26 mouse cellular contexts compared by ENCODE assay signal in the genomic region with DNA sequence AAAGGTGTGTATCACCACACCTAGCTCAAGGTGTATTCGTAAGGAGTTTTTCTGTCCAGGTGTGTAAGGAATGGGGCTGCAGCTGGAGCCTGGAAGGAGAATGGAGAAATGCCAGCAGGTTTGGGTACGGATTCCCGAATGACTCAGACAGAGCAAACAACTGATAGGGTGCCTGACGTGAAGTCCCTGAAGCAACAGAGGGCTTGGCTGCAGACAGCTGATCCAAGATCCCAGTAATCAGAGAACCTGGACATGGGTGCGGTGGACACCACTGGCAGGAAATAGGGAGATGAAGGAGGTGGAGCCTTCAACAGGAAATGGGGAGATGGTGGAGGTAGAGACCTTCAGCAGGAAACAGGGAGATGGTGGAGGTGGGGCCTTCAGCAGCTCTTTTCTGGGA. TPM values are rescaled to one million over a fixed set of nuclear protein-coding genes. Genes with fewer than 3 reads are reported as not detected.
A peak's percentile ranks its signal among the peaks of the same experiment; 100 is the strongest.
DNase-seq lines count a peak whose midpoint lies in the region; ATAC-seq and TF ChIP-seq lines count a peak whose summit lies in the region.
"Had no signal": no experiment of that assay in that cellular context is flagged by ENCODE, and none has a peak within 500 bp of the region (broad histone marks: within the 10 kb centered on the region; RNA-seq: fewer than 3 reads in every experiment).

No protein-coding gene starts in this region.

- H3K4me1 ChIP-seq in heart, adult 2 months (ENCODE audit: control insufficient read depth, insufficient read depth, low read length): peaks cover 12% of the 10 kb centered on the region
- H3K4me1 ChIP-seq in lung, postnatal 0 days (ENCODE audit: insufficient read depth, low read depth, low read length): peaks cover 8% of the 10 kb centered on the region; the same call in 1 of the 2 replicates
- H3K4me1 ChIP-seq in lung, adult 2 months (ENCODE audit: control insufficient read depth, insufficient read depth, low read length): peaks cover 19% of the 10 kb centered on the region

- no peaks in the 10 kb centered on the region for H3K79me2 ChIP-seq in heart, adult 2 months (replicated peaks; ENCODE audit: control insufficient read depth, insufficient read depth, low read length)

- no peak for TF ChIP-seq CTCF in heart, adult 2 months (IDR thresholded peaks at IDR 0.05)
- TF ChIP-seq CTCF in lung, postnatal 0 days (IDR thresholded peaks at IDR 0.05): no peak
- no peak for TF ChIP-seq CTCF in lung, adult 2 months (IDR thresholded peaks at IDR 0.05; ENCODE audit: insufficient read depth, low read length)
- TF ChIP-seq CTCF in left cerebral cortex, adult 2 months (IDR thresholded peaks at IDR 0.05): no peak

- no peaks in the 10 kb centered on the region; the same call in 1 of the 2 replicates for H3K36me3 ChIP-seq in heart, adult 2 months (ENCODE audit: control insufficient read depth, insufficient read depth, low read length)
- no peaks in the 10 kb centered on the region for H3K36me3 ChIP-seq in lung, postnatal 0 days (ENCODE audit: insufficient read depth, low read length)
- H3K36me3 ChIP-seq: embryonic facial prominence, embryonic 12.5 days; heart, embryonic 12.5 days; hindbrain, embryonic 13.5 days; midbrain, embryonic 15.5 days; neural tube, embryonic 15.5 days; stomach, embryonic 15.5 days had no signal

- H3K27me3 ChIP-seq in heart, adult 2 months (ENCODE audit: control insufficient read depth, insufficient read depth, low read length): no peaks in the 10 kb centered on the region; the same call in 1 of the 2 replicates
- H3K27me3 ChIP-seq in lung, postnatal 0 days (replicated peaks; ENCODE audit: insufficient read depth, low read length): no peaks in the 10 kb centered on the region

- peak overlapping the region; percentile 20; the same call in 1 of the 2 replicates for H3K27ac ChIP-seq in heart, adult 2 months
- H3K27ac ChIP-seq in lung, postnatal 0 days (ENCODE audit: low read length): 0 out of 2 replicates have a peak overlapping the region, but pooled peaks have one; percentile 2
- H3K27ac ChIP-seq in left cerebral cortex, adult 2 months: no peak overlapping the region
- H3K27ac ChIP-seq: embryonic facial prominence, embryonic 12.5 days; hindbrain, embryonic 13.5 days; midbrain, embryonic 15.5 days; neural tube, embryonic 15.5 days had no signal

- no peaks in the 10 kb centered on the region for H3K9me3 ChIP-seq in lung, postnatal 0 days (ENCODE audit: low read length)
- H3K9me3 ChIP-seq: embryonic facial prominence, embryonic 12.5 days; heart, embryonic 12.5 days; hindbrain, embryonic 13.5 days; midbrain, embryonic 15.5 days; neural tube, embryonic 15.5 days; stomach, embryonic 15.5 days had no signal

- WGBS in heart, adult 2 months: 54% methylated on average over 5 of the region's 5 CpGs
- WGBS in lung, postnatal 0 days: 55% methylated on average over 5 of the region's 5 CpGs
- 43% methylated on average over 5 of the region's 5 CpGs for WGBS in lung, adult 2 months
- WGBS in large intestine, adult 2 months: 25% methylated on average over 5 of the region's 5 CpGs

- H3K4me3 ChIP-seq in heart, adult 2 months: no peak overlapping the region
- no peak overlapping the region for H3K4me3 ChIP-seq in lung, postnatal 0 days (ENCODE audit: low read depth, low read length)
- H3K4me3 ChIP-seq in lung, adult 2 months (replicated peaks; ENCODE audit: extremely low read depth, low read depth, low read length): no peak overlapping the region
- H3K4me3 ChIP-seq in left cerebral cortex, adult 2 months: no peak overlapping the region
- H3K4me3 ChIP-seq: embryonic facial prominence, embryonic 12.5 days; heart, embryonic 12.5 days; hindbrain, embryonic 13.5 days; midbrain, embryonic 15.5 days; neural tube, embryonic 15.5 days; stomach, embryonic 15.5 days had no signal

- DNase-seq in heart, adult 2 months: no peak
- no peak for DNase-seq in heart, adult 11 months
- no peak for DNase-seq in lung, postnatal 0 days (ENCODE audit: low spot score)
- no peak for DNase-seq in lung, adult 2 months
- peak; percentile 71 for DNase-seq in large intestine, adult 2 months (ENCODE audit: low read depth, low spot score)
- DNase-seq in layer of hippocampus, postnatal 14 days (ENCODE audit: low spot score in 2 of 2): no peak
- DNase-seq in left cerebral cortex, adult 2 months (ENCODE audit: extremely low spot score in 1 of 2, low spot score in 2 of 2): no peak
- DNase-seq: adrenal gland, postnatal 14 days; cerebellum, adult 11-12 months; cerebellum, adult 9-11 months; embryo, embryonic 11 days; gastrocnemius, postnatal 14 days; heart, adult 18-20 months; heart, postnatal 4 days; kidney, postnatal 4 days; lung, postnatal 14 days; retina, postnatal 1 day; right cerebral cortex, postnatal 14 days; thymus, adult 18-20 months had no signal

- no peak for TF ChIP-seq EP300 in heart, adult 2 months (IDR thresholded peaks at IDR 0.05; ENCODE audit: insufficient read depth, low read depth, low read length)
- no peak for TF ChIP-seq EP300 in lung, postnatal 0 days (IDR thresholded peaks at IDR 0.05)

- ATAC-seq in lung, postnatal 0 days: no peak
- ATAC-seq: forebrain, embryonic 14.5 days; midbrain, embryonic 15.5 days had no signal

- H3K9ac ChIP-seq in heart, adult 2 months (ENCODE audit: low read depth, low read length): no peak overlapping the region
- H3K9ac ChIP-seq in lung, postnatal 0 days (replicated peaks; ENCODE audit: low read depth): no peak overlapping the region
- H3K9ac ChIP-seq: embryonic facial prominence, embryonic 12.5 days; heart, embryonic 12.5 days; hindbrain, embryonic 13.5 days; midbrain, embryonic 15.5 days; neural tube, embryonic 15.5 days; stomach, embryonic 15.5 days had no signal

- no peak overlapping the region for H3K4me2 ChIP-seq in lung, postnatal 0 days (replicated peaks; ENCODE audit: low read depth, low read length)
- H3K4me2 ChIP-seq: embryonic facial prominence, embryonic 12.5 days; heart, embryonic 12.5 days; hindbrain, embryonic 13.5 days; midbrain, embryonic 15.5 days; neural tube, embryonic 15.5 days; stomach, embryonic 15.5 days had no signal

- TF ChIP-seq POLR2A in heart, adult 2 months (IDR thresholded peaks at IDR 0.05; ENCODE audit: insufficient read depth, low read depth, low read length): no peak
- TF ChIP-seq POLR2A in lung, adult 2 months (IDR thresholded peaks at IDR 0.05; ENCODE audit: borderline replicate concordance, extremely low read depth, low read depth, low read length): no peak

- intact Hi-C loops in heart, adult 2 months (cut with DNase I): no loop called here
- intact Hi-C loops in left cerebral cortex, adult 2 months (cut with DNase I): no loop called here

RNA-seq across cellular contexts. Expression of a gene that starts 4.4 kb away (rescaled TPM):
- total RNA-seq in heart, adult 2 months (2021): 10 to 100 TPM; 11.6 to 12.9 TPM
- 19.5 and 21.1 TPM in 2 replicates for polyA plus RNA-seq in heart, adult 2 months (2012; rRNA removed)
- 65.6 and 71.8 TPM in 2 replicates for polyA plus RNA-seq in lung, postnatal 0 days (2015; fragmentation: Nextera tagmentation; extraction: Ambion mirVana)
- polyA plus RNA-seq in lung, adult 2 months (2012; rRNA removed): 102 and 115 TPM in 2 replicates
- 191 and 206 TPM in 2 replicates for polyA plus RNA-seq in large intestine, adult 2 months (2012; rRNA removed)
- total RNA-seq in layer of hippocampus, postnatal 14 days (2021): 1 to 10 TPM; 2.1 to 2.7 TPM
- 1 to 10 TPM; 1.6 to 2.9 TPM for total RNA-seq in left cerebral cortex, adult 2 months (2021)

RNA-seq across cellular contexts. Expression of a gene that starts 17.2 kb away (rescaled TPM):
- total RNA-seq in heart, adult 2 months (2021): 100 to 1,000 TPM; 157 to 180 TPM
- 486 and 542 TPM in 2 replicates for polyA plus RNA-seq in heart, adult 2 months (2012; rRNA removed)
- polyA plus RNA-seq in lung, postnatal 0 days (2015; fragmentation: Nextera tagmentation; extraction: Ambion mirVana): 246 and 299 TPM in 2 replicates
- polyA plus RNA-seq in lung, adult 2 months (2012; rRNA removed): 846 and 1,111 TPM in 2 replicates
- polyA plus RNA-seq in large intestine, adult 2 months (2012; rRNA removed): 646 and 817 TPM in 2 replicates
- total RNA-seq in layer of hippocampus, postnatal 14 days (2021): 100 to 1,000 TPM; 105 to 107 TPM
- 100 to 1,000 TPM; 108 to 109 TPM for total RNA-seq in left cerebral cortex, adult 2 months (2021)

RNA-seq across cellular contexts. Expression of a gene that starts 32.5 kb away (rescaled TPM):
- total RNA-seq in heart, adult 2 months (2021): 10 to 100 TPM in 1 of 2 experiments, 1 to 10 TPM in 1; 8.0 to 11.5 TPM
- polyA plus RNA-seq in heart, adult 2 months (2012; rRNA removed): 13.7 and 15.7 TPM in 2 replicates
- 6.4 and 7.6 TPM in 2 replicates for polyA plus RNA-seq in lung, postnatal 0 days (2015; fragmentation: Nextera tagmentation; extraction: Ambion mirVana)
- 34.8 and 40.2 TPM in 2 replicates for polyA plus RNA-seq in lung, adult 2 months (2012; rRNA removed)
- 4.0 and 6.0 TPM in 2 replicates for polyA plus RNA-seq in large intestine, adult 2 months (2012; rRNA removed)
- total RNA-seq in layer of hippocampus, postnatal 14 days (2021): 10 to 100 TPM; 93.9 to 99.1 TPM
- 100 to 1,000 TPM; 139 to 144 TPM for total RNA-seq in left cerebral cortex, adult 2 months (2021)

RNA-seq across cellular contexts. Expression of a gene that starts 37.0 kb away (rescaled TPM):
- 1 to 10 TPM; 1.6 to 2.0 TPM for total RNA-seq in heart, adult 2 months (2021)
- polyA plus RNA-seq in heart, adult 2 months (2012; rRNA removed): 1.3 and 3.0 TPM in 2 replicates
- polyA plus RNA-seq in lung, postnatal 0 days (2015; fragmentation: Nextera tagmentation; extraction: Ambion mirVana): 4.2 and 4.5 TPM in 2 replicates
- polyA plus RNA-seq in lung, adult 2 months (2012; rRNA removed): 19.1 and 23.9 TPM in 2 replicates
- 4.5 and 9.9 TPM in 2 replicates for polyA plus RNA-seq in large intestine, adult 2 months (2012; rRNA removed)
- 1 to 10 TPM; 4.6 to 5.0 TPM for total RNA-seq in layer of hippocampus, postnatal 14 days (2021)
- total RNA-seq in left cerebral cortex, adult 2 months (2021): 1 to 10 TPM; 3.5 to 6.2 TPM

RNA-seq across cellular contexts. Expression of a gene that starts 55.4 kb away (rescaled TPM):
- total RNA-seq in heart, adult 2 months (2021): 1 to 10 TPM in 1 of 2 experiments, under 1 TPM in 1; 0.78 to 1.0 TPM
- polyA plus RNA-seq in heart, adult 2 months (2012; rRNA removed): 1.3 and 1.7 TPM in 2 replicates
- polyA plus RNA-seq in lung, postnatal 0 days (2015; fragmentation: Nextera tagmentation; extraction: Ambion mirVana): 5.0 and 11.4 TPM in 2 replicates
- polyA plus RNA-seq in lung, adult 2 months (2012; rRNA removed): 4.7 and 17.3 TPM in 2 replicates
- 13.7 and 21.9 TPM in 2 replicates for polyA plus RNA-seq in large intestine, adult 2 months (2012; rRNA removed)
- total RNA-seq in layer of hippocampus, postnatal 14 days (2021): 1 to 10 TPM; 1.7 to 1.9 TPM
- 1 to 10 TPM; 2.4 to 3.3 TPM for total RNA-seq in left cerebral cortex, adult 2 months (2021)
- total RNA-seq: gastrocnemius, postnatal 14 days; heart, postnatal 4 days had no signal
